Mouse (Mus musculus): Measurements from ENCODE around the gene Rc3h1. TPM values are rescaled to one million over a fixed set of nuclear protein-coding genes. Genes with fewer than 3 reads are reported as not detected.
A peak's percentile ranks its signal among the peaks of the same experiment; 100 is the strongest.

The Rc3h1 gene
- polyA plus RNA-seq, 1 experiment from 2014 or later: 8.4 TPM

GRCm38 (mm10) chr1:160910812-160911211 is 4.6 kb downstream of the Rc3h1 start:
- no peaks in the 10 kb centered on the region for H3K27me3 ChIP-seq (ENCODE audit: control insufficient read depth, insufficient read depth, low read length)
- ATAC-seq (ENCODE audit: insufficient number of reproducible peaks, low FRiP score, low TSS enrichment, low read depth) (no peak), DNase-seq (ENCODE audit: low spot score) (no peak)
- H3K27ac ChIP-seq (replicated peaks; ENCODE audit: low read depth, low read length): no peak overlapping the region
- no peak overlapping the region for H3K4me3 ChIP-seq (ENCODE audit: low read depth, low read length)
- 0 out of 2 replicates have a peak, but pooled peaks cover 2% of the 10 kb centered on the region for H3K4me1 ChIP-seq (ENCODE audit: control insufficient read depth, insufficient read depth, low read length)
- H3K9ac ChIP-seq (ENCODE audit: low read length): no peak overlapping the region
- no peak overlapping the region for H3K4me2 ChIP-seq (ENCODE audit: low read depth, severe bottlenecking)
- H3K36me3 ChIP-seq (ENCODE audit: control insufficient read depth, insufficient read depth, low read length): no peaks in the 10 kb centered on the region
- WGBS: 94% methylated on average over 1 of the region's 1 CpGs
- H3K9me3 ChIP-seq (ENCODE audit: control insufficient read depth, low read length): no peaks in the 10 kb centered on the region

- H3K27ac ChIP-seq (replicated peaks; ENCODE audit: low read depth, low read length): no peak overlapping the region
- 92% methylated on average over 1 of the region's 1 CpGs for WGBS
- ATAC-seq (ENCODE audit: insufficient number of reproducible peaks, low FRiP score, low TSS enrichment, low read depth): no peak
- H3K9me3 ChIP-seq (ENCODE audit: control insufficient read depth, low read length): no peaks in the 10 kb centered on the region
- no peak overlapping the region for H3K4me2 ChIP-seq (ENCODE audit: low read depth, severe bottlenecking)
- H3K36me3 ChIP-seq (ENCODE audit: control insufficient read depth, insufficient read depth, low read length): no peaks in the 10 kb centered on the region
- H3K4me3 ChIP-seq (ENCODE audit: low read depth, low read length): no peak overlapping the region
- no peak for DNase-seq (ENCODE audit: low spot score)
- H3K4me1 ChIP-seq (ENCODE audit: control insufficient read depth, insufficient read depth, low read length): no peaks in the 10 kb centered on the region
- no peak overlapping the region for H3K9ac ChIP-seq (ENCODE audit: low read length)
- no peaks in the 10 kb centered on the region for H3K27me3 ChIP-seq (ENCODE audit: control insufficient read depth, insufficient read depth, low read length)
These were observed 13.2 kb downstream of the Rc3h1 start for GRCm38 (mm10) chr1:160919383-160919782.

- ATAC-seq (ENCODE audit: insufficient number of reproducible peaks, low FRiP score, low TSS enrichment, low read depth): no peak
- Histone ChIP-seq H3K4me3 (ENCODE audit: low read depth, low read length) (no peak overlapping the region), H3K27me3 (ENCODE audit: control insufficient read depth, insufficient read depth, low read length) (no peaks in the 10 kb centered on the region), H3K4me2 (ENCODE audit: low read depth, severe bottlenecking) (no peak overlapping the region), H3K4me1 (ENCODE audit: control insufficient read depth, insufficient read depth, low read length) (no peaks in the 10 kb centered on the region), H3K9me3 (ENCODE audit: control insufficient read depth, low read length) (no peaks in the 10 kb centered on the region), H3K36me3 (ENCODE audit: control insufficient read depth, insufficient read depth, low read length) (no peaks in the 10 kb centered on the region), H3K27ac (replicated peaks; ENCODE audit: low read depth, low read length) (no peak overlapping the region), H3K9ac (ENCODE audit: low read length) (no peak overlapping the region)
- 95% methylated on average over 1 of the region's 1 CpGs for WGBS
- no peak for DNase-seq (ENCODE audit: low spot score)
These were observed 15.7 kb downstream of the Rc3h1 start for GRCm38 (mm10) chr1:160921938-160922337.

- no peak overlapping the region for H3K27ac ChIP-seq (replicated peaks; ENCODE audit: low read depth, low read length)
- no peak for ATAC-seq (ENCODE audit: insufficient number of reproducible peaks, low FRiP score, low TSS enrichment, low read depth)
- no peak overlapping the region for H3K9ac ChIP-seq (ENCODE audit: low read length)
- H3K27me3 ChIP-seq (ENCODE audit: control insufficient read depth, insufficient read depth, low read length): no peaks in the 10 kb centered on the region
- H3K4me2 ChIP-seq (ENCODE audit: low read depth, severe bottlenecking): no peak overlapping the region
- no peaks in the 10 kb centered on the region for H3K36me3 ChIP-seq (ENCODE audit: control insufficient read depth, insufficient read depth, low read length)
- H3K4me1 ChIP-seq (ENCODE audit: control insufficient read depth, insufficient read depth, low read length): no peaks in the 10 kb centered on the region
- H3K9me3 ChIP-seq (ENCODE audit: control insufficient read depth, low read length): no peaks in the 10 kb centered on the region
- no peak for DNase-seq (ENCODE audit: low spot score)
- H3K4me3 ChIP-seq (ENCODE audit: low read depth, low read length): no peak overlapping the region
These were observed 25.1 kb downstream of the Rc3h1 start for GRCm38 (mm10) chr1:160931320-160931719.

GRCm38 (mm10) chr1:160933896-160934482 is 27.8 kb downstream of the Rc3h1 start:
- WGBS: 77% methylated on average over 4 of the region's 4 CpGs
- no peak overlapping the region for H3K4me2 ChIP-seq (ENCODE audit: low read depth, severe bottlenecking)
- DNase-seq (ENCODE audit: low spot score) (peak; percentile 24), ATAC-seq (ENCODE audit: insufficient number of reproducible peaks, low FRiP score, low TSS enrichment, low read depth) (no peak)
- no peaks in the 10 kb centered on the region; the same call in 1 of the 2 replicates for H3K36me3 ChIP-seq (ENCODE audit: control insufficient read depth, insufficient read depth, low read length)
- H3K4me1 ChIP-seq (ENCODE audit: control insufficient read depth, insufficient read depth, low read length): no peaks in the 10 kb centered on the region
- no peaks in the 10 kb centered on the region for H3K27me3 ChIP-seq (ENCODE audit: control insufficient read depth, insufficient read depth, low read length)
- H3K4me3 ChIP-seq (ENCODE audit: low read depth, low read length): no peak overlapping the region
- no peak overlapping the region for H3K9ac ChIP-seq (ENCODE audit: low read length)
- no peak overlapping the region for H3K27ac ChIP-seq (replicated peaks; ENCODE audit: low read depth, low read length)
- H3K9me3 ChIP-seq (ENCODE audit: control insufficient read depth, low read length): no peaks in the 10 kb centered on the region

GRCm38 (mm10) chr1:160935551-160935950 is 29.3 kb downstream of the Rc3h1 start:
- Histone ChIP-seq H3K36me3 (ENCODE audit: control insufficient read depth, insufficient read depth, low read length) (peaks cover 5% of the 10 kb centered on the region; the same call in 1 of the 2 replicates), H3K27me3 (ENCODE audit: control insufficient read depth, insufficient read depth, low read length) (no peaks in the 10 kb centered on the region), H3K9me3 (ENCODE audit: control insufficient read depth, low read length) (no peaks in the 10 kb centered on the region), H3K4me3 (ENCODE audit: low read depth, low read length) (no peak overlapping the region), H3K4me2 (ENCODE audit: low read depth, severe bottlenecking) (no peak overlapping the region), H3K9ac (ENCODE audit: low read length) (no peak overlapping the region), H3K27ac (replicated peaks; ENCODE audit: low read depth, low read length) (no peak overlapping the region), H3K4me1 (ENCODE audit: control insufficient read depth, insufficient read depth, low read length) (no peaks in the 10 kb centered on the region)
- ATAC-seq (ENCODE audit: insufficient number of reproducible peaks, low FRiP score, low TSS enrichment, low read depth) (no peak), DNase-seq (ENCODE audit: low spot score) (no peak)
- WGBS: 94% methylated on average over 6 of the region's 6 CpGs

- Histone ChIP-seq H3K9ac (ENCODE audit: low read length) (no peak overlapping the region), H3K36me3 (ENCODE audit: control insufficient read depth, insufficient read depth, low read length) (peaks cover 10% of the 10 kb centered on the region; the same call in 1 of the 2 replicates), H3K4me3 (ENCODE audit: low read depth, low read length) (no peak overlapping the region), H3K27me3 (ENCODE audit: control insufficient read depth, insufficient read depth, low read length) (no peaks in the 10 kb centered on the region), H3K27ac (replicated peaks; ENCODE audit: low read depth, low read length) (no peak overlapping the region), H3K9me3 (ENCODE audit: control insufficient read depth, low read length) (no peaks in the 10 kb centered on the region), H3K4me2 (ENCODE audit: low read depth, severe bottlenecking) (no peak overlapping the region), H3K4me1 (ENCODE audit: control insufficient read depth, insufficient read depth, low read length) (no peaks in the 10 kb centered on the region)
- WGBS: 96% methylated on average over 7 of the region's 7 CpGs
- no peak for DNase-seq (ENCODE audit: low spot score)
- ATAC-seq (ENCODE audit: insufficient number of reproducible peaks, low FRiP score, low TSS enrichment, low read depth): no peak
These were observed 57.0 kb downstream of the Rc3h1 start for GRCm38 (mm10) chr1:160963199-160963598.

GRCm38 (mm10) chr1:160967268-160967667 is 61.0 kb downstream of the Rc3h1 start:
- H3K36me3 ChIP-seq (ENCODE audit: control insufficient read depth, insufficient read depth, low read length): peaks cover 5% of the 10 kb centered on the region; the same call in 1 of the 2 replicates
- DNase-seq (ENCODE audit: low spot score) (no peak), ATAC-seq (ENCODE audit: insufficient number of reproducible peaks, low FRiP score, low TSS enrichment, low read depth) (no peak)
- H3K4me3 ChIP-seq (ENCODE audit: low read depth, low read length): no peak overlapping the region
- H3K9ac ChIP-seq (ENCODE audit: low read length): no peak overlapping the region
- H3K27ac ChIP-seq (replicated peaks; ENCODE audit: low read depth, low read length): no peak overlapping the region
- no peaks in the 10 kb centered on the region for H3K9me3 ChIP-seq (ENCODE audit: control insufficient read depth, low read length)
- no peaks in the 10 kb centered on the region for H3K4me1 ChIP-seq (ENCODE audit: control insufficient read depth, insufficient read depth, low read length)
- H3K27me3 ChIP-seq (ENCODE audit: control insufficient read depth, insufficient read depth, low read length): no peaks in the 10 kb centered on the region
- 91% methylated on average over 1 of the region's 1 CpGs for WGBS
- no peak overlapping the region for H3K4me2 ChIP-seq (ENCODE audit: low read depth, severe bottlenecking)

GRCm38 (mm10) chr1:160968643-160969042 is 62.4 kb downstream of the Rc3h1 start:
- Histone ChIP-seq H3K4me3 (ENCODE audit: low read depth, low read length) (no peak overlapping the region), H3K4me2 (ENCODE audit: low read depth, severe bottlenecking) (no peak overlapping the region), H3K9me3 (ENCODE audit: control insufficient read depth, low read length) (no peaks in the 10 kb centered on the region), H3K36me3 (ENCODE audit: control insufficient read depth, insufficient read depth, low read length) (peaks cover 2% of the 10 kb centered on the region; the same call in 1 of the 2 replicates), H3K27ac (replicated peaks; ENCODE audit: low read depth, low read length) (no peak overlapping the region), H3K9ac (ENCODE audit: low read length) (no peak overlapping the region), H3K27me3 (ENCODE audit: control insufficient read depth, insufficient read depth, low read length) (no peaks in the 10 kb centered on the region), H3K4me1 (ENCODE audit: control insufficient read depth, insufficient read depth, low read length) (no peaks in the 10 kb centered on the region)
- DNase-seq (ENCODE audit: low spot score) (no peak), ATAC-seq (ENCODE audit: insufficient number of reproducible peaks, low FRiP score, low TSS enrichment, low read depth) (no peak)
- 92% methylated on average over 5 of the region's 5 CpGs for WGBS

Measured in limb, embryonic 11.5 days (tissue).